Mouse (Mus musculus) liver, postnatal 0 days (tissue): ENCODE data around the gene 5730409E04Rik.

Source experiments
- CTCF ChIP-seq: sonication (generic); IDR thresholded peaks from 2 replicates; pipeline ENCODE4 v1.5.1; 2016; ENCODE audit warnings: antibody characterized with exemption, low read depth
- EP300 ChIP-seq: IDR thresholded peaks from 2 replicates; pipeline ENCODE4 v1.6.1; 2016; ENCODE audit warnings: antibody characterized with exemption, low read depth, mild to moderate bottlenecking

DNA sequence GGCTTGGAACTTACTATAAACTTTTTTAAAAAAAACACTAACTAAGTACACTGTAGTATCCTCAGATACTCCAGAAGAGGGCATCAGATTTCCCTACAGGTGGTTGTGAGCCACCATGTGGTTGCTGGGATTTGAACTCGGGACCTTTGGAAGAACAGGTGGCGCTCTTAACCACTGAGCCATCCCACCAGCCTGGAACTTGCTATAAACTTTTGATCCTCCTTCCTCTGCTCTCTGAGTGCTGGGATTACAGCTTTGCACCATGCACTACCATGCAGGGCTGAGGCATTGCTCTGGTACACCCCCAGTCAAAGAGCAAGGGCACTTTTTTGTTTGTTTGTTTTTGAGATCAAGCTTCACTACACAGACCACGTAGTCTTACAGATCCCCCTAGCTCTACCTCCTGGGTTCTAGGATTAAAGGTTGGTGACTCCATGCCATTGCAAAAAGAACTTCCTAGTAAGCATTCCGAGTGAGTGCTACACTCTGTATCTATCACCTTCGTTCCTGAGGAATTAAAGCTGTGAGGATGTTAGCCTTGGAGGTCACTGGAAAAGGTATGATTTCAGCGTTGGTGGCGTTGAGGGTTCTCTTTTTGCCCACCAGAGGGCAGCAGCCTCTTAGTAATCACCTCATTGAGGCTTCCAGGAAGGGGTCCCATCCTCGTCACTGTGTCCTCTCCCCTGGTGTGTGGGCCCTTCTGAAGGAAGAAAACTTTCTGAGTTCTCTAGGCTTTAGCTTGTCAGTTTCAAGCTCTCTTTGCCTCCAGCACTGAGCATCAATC is 9.5 kb upstream of the 5730409E04Rik start:
- TF ChIP-seq EP300 (no peak), CTCF (peak; percentile 87)
